In the genomic region with DNA sequence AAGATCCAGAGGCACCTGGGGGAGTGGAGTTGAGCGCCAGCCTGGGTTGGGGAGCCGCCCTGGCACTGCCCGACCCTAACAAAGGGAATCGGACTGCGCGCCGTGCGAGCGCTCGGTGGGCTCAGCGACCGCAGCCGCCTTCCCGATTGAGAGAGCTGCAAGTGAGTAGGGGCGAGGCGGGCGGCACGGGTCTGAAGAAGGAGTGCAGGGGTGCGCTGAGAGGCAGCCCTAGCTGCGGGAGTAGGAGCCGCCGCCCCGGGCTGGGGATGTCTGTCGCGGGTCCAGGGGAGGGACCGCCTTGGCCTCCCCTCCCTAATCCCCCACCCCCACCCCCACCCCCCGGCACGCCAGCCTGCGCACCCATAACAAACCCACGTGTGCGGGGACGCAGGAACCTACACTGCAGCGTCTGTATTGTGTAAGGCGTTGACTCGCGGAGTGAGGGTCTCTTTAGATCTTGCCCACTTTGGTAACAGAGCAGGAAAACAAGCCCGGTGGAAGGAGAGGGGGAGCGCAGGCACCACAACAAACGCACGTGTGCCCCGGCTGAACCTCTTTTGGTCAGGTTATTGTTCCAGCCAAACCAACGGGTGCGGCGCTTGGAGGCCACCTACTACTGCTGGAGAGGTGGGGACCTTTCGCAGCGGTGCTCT, we compare ENCODE assay signal across 8 mouse cellular contexts. TPM values are rescaled to one million over a fixed set of nuclear protein-coding genes. Genes with fewer than 3 reads are reported as not detected.
DNase-seq lines count a peak whose midpoint lies in the region; ATAC-seq lines count a peak whose summit lies in the region.

No protein-coding gene starts in this region.

- peak overlapping the region; percentile 85 for H3K27ac ChIP-seq in forebrain, embryonic 14.5 days (ENCODE audit: low read depth, low read length)
- H3K27ac ChIP-seq in hindbrain, embryonic 10.5 days, result peak overlapping the region; percentile 98
- peak overlapping the region; percentile 77 for H3K27ac ChIP-seq in limb, embryonic 11.5 days (replicated peaks; ENCODE audit: low read depth, low read length)
- H3K27ac ChIP-seq in midbrain, embryonic 11.5 days (ENCODE audit: low read depth, low read length), result peak overlapping the region; percentile 77
- H3K27ac ChIP-seq in stomach, embryonic 15.5 days, result peak overlapping the region; percentile 81

- no peaks in the 10 kb centered on the region for H3K9me3 ChIP-seq in erythroblast, embryonic 14.5 days (ENCODE audit: control insufficient read depth, low read length)
- H3K9me3 ChIP-seq in forebrain, embryonic 14.5 days (replicated peaks; ENCODE audit: control insufficient read depth, low read length), result no peaks in the 10 kb centered on the region
- no peaks in the 10 kb centered on the region for H3K9me3 ChIP-seq in hindbrain, embryonic 10.5 days
- H3K9me3 ChIP-seq in limb, embryonic 11.5 days (ENCODE audit: control insufficient read depth, low read length), result no peaks in the 10 kb centered on the region
- H3K9me3 ChIP-seq in midbrain, embryonic 11.5 days (ENCODE audit: control insufficient read depth, low read length), result no peaks in the 10 kb centered on the region
- no peaks in the 10 kb centered on the region for H3K9me3 ChIP-seq in stomach, embryonic 15.5 days

- H3K4me1 ChIP-seq in erythroblast, embryonic 14.5 days (ENCODE audit: control insufficient read depth), result no peaks in the 10 kb centered on the region
- H3K4me1 ChIP-seq in forebrain, embryonic 14.5 days (ENCODE audit: control insufficient read depth, insufficient read depth, low read length), result peaks cover 28% of the 10 kb centered on the region
- H3K4me1 ChIP-seq in hindbrain, embryonic 10.5 days (replicated peaks), result peaks cover 47% of the 10 kb centered on the region
- peaks cover 13% of the 10 kb centered on the region; the same call in 1 of the 2 replicates for H3K4me1 ChIP-seq in limb, embryonic 11.5 days (ENCODE audit: control insufficient read depth, insufficient read depth, low read length)
- H3K4me1 ChIP-seq in midbrain, embryonic 11.5 days (ENCODE audit: control insufficient read depth, insufficient read depth, low read length), result peaks cover 10% of the 10 kb centered on the region; the same call in 1 of the 2 replicates
- H3K4me1 ChIP-seq in stomach, embryonic 15.5 days, result peaks cover 11% of the 10 kb centered on the region; the same call in 1 of the 2 replicates

- peak overlapping the region; percentile 87 for H3K4me2 ChIP-seq in forebrain, embryonic 14.5 days (ENCODE audit: low read length)
- peak overlapping the region; percentile 71 for H3K4me2 ChIP-seq in limb, embryonic 11.5 days (ENCODE audit: low read depth, severe bottlenecking)
- H3K4me2 ChIP-seq in midbrain, embryonic 11.5 days, result peak overlapping the region; percentile 93
- H3K4me2 ChIP-seq in stomach, embryonic 15.5 days, result peak overlapping the region; percentile 97

- no peaks in the 10 kb centered on the region for H3K36me3 ChIP-seq in erythroblast, embryonic 14.5 days (ENCODE audit: control insufficient read depth)
- H3K36me3 ChIP-seq in forebrain, embryonic 14.5 days (ENCODE audit: control insufficient read depth, insufficient read depth, low read length), result no peaks in the 10 kb centered on the region
- no peaks in the 10 kb centered on the region for H3K36me3 ChIP-seq in hindbrain, embryonic 10.5 days
- H3K36me3 ChIP-seq in limb, embryonic 11.5 days (ENCODE audit: control insufficient read depth, insufficient read depth, low read length), result no peaks in the 10 kb centered on the region
- no peaks in the 10 kb centered on the region for H3K36me3 ChIP-seq in midbrain, embryonic 11.5 days (ENCODE audit: control insufficient read depth, insufficient read depth, low read length)
- no peaks in the 10 kb centered on the region for H3K36me3 ChIP-seq in stomach, embryonic 15.5 days

- peak overlapping the region; percentile 51 for H3K4me3 ChIP-seq in erythroblast, embryonic 14.5 days (replicated peaks)
- peak overlapping the region; percentile 66 for H3K4me3 ChIP-seq in forebrain, embryonic 14.5 days (ENCODE audit: low read depth, low read length)
- peak overlapping the region; percentile 84 for H3K4me3 ChIP-seq in hindbrain, embryonic 10.5 days
- peak overlapping the region; percentile 81 for H3K4me3 ChIP-seq in limb, embryonic 11.5 days (ENCODE audit: low read depth, low read length)
- peak overlapping the region; percentile 79 for H3K4me3 ChIP-seq in midbrain, embryonic 11.5 days (ENCODE audit: low read depth, low read length)
- H3K4me3 ChIP-seq in stomach, embryonic 15.5 days (replicated peaks), result peak overlapping the region; percentile 64

- no peak for ATAC-seq in erythroblast, adult 5-6 weeks (replicated peaks; ENCODE audit: low FRiP score, poor library complexity, severe bottlenecking)
- peak; percentile 83 for ATAC-seq in forebrain, embryonic 14.5 days
- ATAC-seq in limb, embryonic 11.5 days (ENCODE audit: insufficient number of reproducible peaks, low FRiP score, low TSS enrichment, low read depth), result peak; percentile 80
- ATAC-seq in midbrain, embryonic 11.5 days (ENCODE audit: low FRiP score), result peak; percentile 78
- peak; percentile 66 for ATAC-seq in stomach, embryonic 15.5 days (ENCODE audit: insufficient read depth, low FRiP score, low read depth)

- peaks cover 53% of the 10 kb centered on the region for H3K27me3 ChIP-seq in erythroblast, embryonic 14.5 days (ENCODE audit: control insufficient read depth)
- H3K27me3 ChIP-seq in forebrain, embryonic 14.5 days (replicated peaks; ENCODE audit: control insufficient read depth, insufficient read depth, low read length), result no peaks in the 10 kb centered on the region
- peaks cover 19% of the 10 kb centered on the region for H3K27me3 ChIP-seq in hindbrain, embryonic 10.5 days (ENCODE audit: insufficient read depth, poor library complexity, severe bottlenecking)
- no peaks in the 10 kb centered on the region for H3K27me3 ChIP-seq in limb, embryonic 11.5 days (ENCODE audit: control insufficient read depth, insufficient read depth, low read length)
- no peaks in the 10 kb centered on the region for H3K27me3 ChIP-seq in midbrain, embryonic 11.5 days (ENCODE audit: control insufficient read depth, insufficient read depth, low read length)
- H3K27me3 ChIP-seq in stomach, embryonic 15.5 days (replicated peaks), result no peaks in the 10 kb centered on the region

- peak overlapping the region; percentile 95 for H3K9ac ChIP-seq in forebrain, embryonic 14.5 days (ENCODE audit: low read length)
- H3K9ac ChIP-seq in limb, embryonic 11.5 days (ENCODE audit: low read length), result peak overlapping the region; percentile 98
- H3K9ac ChIP-seq in midbrain, embryonic 11.5 days (ENCODE audit: low read length), result peak overlapping the region; percentile 96
- H3K9ac ChIP-seq in stomach, embryonic 15.5 days, result peak overlapping the region; percentile 58

- DNase-seq in adipocyte (ENCODE audit: low spot score), result peak; percentile 22
- DNase-seq in forebrain, embryonic 14.5 days (ENCODE audit: low spot score), result peak; percentile 82
- peak; percentile 77 for DNase-seq in hindbrain, embryonic 10.5 days (ENCODE audit: low spot score)
- peak; percentile 82 for DNase-seq in limb, embryonic 11.5 days (ENCODE audit: low spot score)
- DNase-seq in midbrain, embryonic 11.5 days (ENCODE audit: low spot score, missing footprints), result peak; percentile 95

- under 1% methylated on average over 36 of the region's 46 CpGs for WGBS in forebrain, embryonic 14.5 days
- WGBS in hindbrain, embryonic 10.5 days, result under 1% methylated on average over 46 of the region's 46 CpGs
- WGBS in limb, embryonic 11.5 days, result under 1% methylated on average over 46 of the region's 46 CpGs
- WGBS in midbrain, embryonic 11.5 days, result under 1% methylated on average over 46 of the region's 46 CpGs
- WGBS in stomach, embryonic 15.5 days, result under 1% methylated on average over 44 of the region's 46 CpGs

RNA-seq across cellular contexts. Expression of gene St6gal1, which starts 0.7 kb away (rescaled TPM):
- polyA plus RNA-seq in erythroblast, embryonic 14.5 days (2012), result not detected in 2 replicates
- 0.77 and 0.84 TPM in 2 replicates for total RNA-seq in erythroblast, adult 5-6 weeks (2015; ENCODE audit: low replicate concordance)
- 1.1 and 1.4 TPM in 2 replicates for total RNA-seq in erythroblast, adult 5-6 weeks (2017; ENCODE audit: low replicate concordance)
- polyA plus RNA-seq in forebrain, embryonic 14.5 days (2014; fragmentation: Nextera tagmentation; extraction: Ambion mirVana), result 46.0 and 56.0 TPM in 2 replicates
- 22.8 and 26.6 TPM in 2 replicates for polyA plus RNA-seq in hindbrain, embryonic 10.5 days (2016; fragmentation: Nextera tagmentation; extraction: Ambion mirVana)
- 29.1 and 30.4 TPM in 2 replicates for polyA plus RNA-seq in limb, embryonic 11.5 days (2014; fragmentation: Nextera tagmentation; extraction: Ambion mirVana)
- 31.8 and 34.1 TPM in 2 replicates for polyA plus RNA-seq in midbrain, embryonic 11.5 days (2014; fragmentation: Nextera tagmentation; extraction: Ambion mirVana)
- 16.3 and 18.0 TPM in 2 replicates for polyA plus RNA-seq in stomach, embryonic 15.5 days (2015; fragmentation: Nextera tagmentation; extraction: Ambion mirVana)

Comparison
In these comparisons a context has a peak if more than half of its experiments do, and no peak if none do; other contexts are left out.
1. DNase-seq: peak in every context shown above with its lines; median percentile 95 in midbrain, embryonic 11.5 days; 82 in forebrain, embryonic 14.5 days; 82 in limb, embryonic 11.5 days; 77 in hindbrain, embryonic 10.5 days; 22 in adipocyte.
2. RNA of gene St6gal1, which starts 0.7 kb away (polyA plus RNA-seq): 46.0 to 56.0 TPM in forebrain, embryonic 14.5 days, 31.8 to 34.1 TPM in midbrain, embryonic 11.5 days, 29.1 to 30.4 TPM in limb, embryonic 11.5 days, 22.8 to 26.6 TPM in hindbrain, embryonic 10.5 days and 16.3 to 18.0 TPM in stomach, embryonic 15.5 days; not detected in erythroblast, embryonic 14.5 days; every median in the first group is over 10 times any median in the second.
3. Peak in every context shown above with its lines, with median percentiles within 50 percentile points of each other: H3K4me3 ChIP-seq, H3K27ac ChIP-seq, H3K4me2 ChIP-seq and H3K9ac ChIP-seq.